Mouse (Mus musculus) myocyte (in vitro differentiated cells): ENCODE data around the gene Prkcz.

ENCODE experiments used
- MYOG ChIP-seq, 3 experiments: IDR thresholded peaks; one replicate each; pipeline ENCODE4 v1.6.1; 2011; ENCODE audit warnings: control low read depth in 2 of 3, low read depth in 2 of 3, mild to moderate bottlenecking in 2 of 3; ENCODE audit not compliant: insufficient read length in 2 of 3, control insufficient read depth in 1 of 3, insufficient read depth in 1 of 3
- POLR2A ChIP-seq: IDR thresholded peaks from one replicate; pipeline ENCODE4 v1.6.1; 2011; ENCODE audit warnings: low read depth, mild to moderate bottlenecking, control low read depth, moderate library complexity; ENCODE audit not compliant: insufficient read length

DNA sequence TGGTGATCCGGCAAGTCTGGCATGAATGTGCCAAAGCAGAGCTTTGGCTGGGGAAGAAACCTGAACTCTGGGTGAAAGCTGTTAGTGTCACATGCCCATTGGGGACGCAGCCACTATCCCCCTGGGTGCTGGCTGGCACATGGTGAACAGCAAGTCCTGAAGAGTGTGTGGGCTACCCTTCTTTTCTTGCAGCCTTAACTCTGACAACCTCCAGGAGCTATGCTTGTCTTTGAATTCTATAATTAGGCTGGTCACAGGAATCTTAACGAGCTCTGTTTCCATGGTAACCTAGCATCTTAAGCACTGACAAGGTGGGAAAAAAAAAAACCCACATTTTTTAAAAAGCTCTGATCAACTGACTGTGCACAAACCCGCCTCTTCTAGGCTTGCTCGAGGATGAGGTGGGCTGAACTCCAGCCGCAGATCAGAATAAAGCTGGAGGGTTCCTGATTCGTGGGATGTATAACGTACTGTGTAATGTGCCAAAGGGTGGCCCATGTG lies 55.6 kb downstream of the Prkcz start:
- TF ChIP-seq MYOG (IDR thresholded peaks at IDR 0.05; ENCODE audit: control insufficient read depth in 1 of 3, insufficient read depth in 1 of 3, insufficient read length in 2 of 3, low read depth in 2 of 3) (no peak), POLR2A (no peak)
